Mouse (Mus musculus) liver, embryonic 12.5 days (tissue): ENCODE data around the gene Cfap61. TPM values are rescaled to one million over a fixed set of nuclear protein-coding genes. Genes with fewer than 3 reads are reported as not detected.

Experiments used
- ATAC-seq: fragments of 200-750 bp; cut with Nextera tagmentation; 2 replicates; pipeline ENCODE4 v1.8.0; 2017; ENCODE audit warnings: moderate number of reproducible peaks, mild to moderate bottlenecking, moderate library complexity
- H3K27ac ChIP-seq: fragments of 300-500 bp; sonication (generic); 2 replicates; pipeline ENCODE4 v1.5.1; 2016; ENCODE audit warnings: mild to moderate bottlenecking
- H3K27me3 ChIP-seq: fragments of 300-500 bp; sonication (generic); replicated peaks from 2 replicates; pipeline ENCODE4 v1.6.1; 2016; ENCODE audit warnings: mild to moderate bottlenecking, moderate library complexity
- H3K36me3 ChIP-seq: fragments of 300-500 bp; sonication (generic); 2 replicates; pipeline ENCODE4 v1.6.1; 2016; ENCODE audit warnings: mild to moderate bottlenecking, moderate library complexity
- H3K4me1 ChIP-seq: fragments of 300-500 bp; sonication (generic); 2 replicates; pipeline ENCODE4 v1.6.1; 2016
- H3K4me2 ChIP-seq: fragments of 300-500 bp; sonication (generic); 2 replicates; pipeline ENCODE4 v1.6.1; 2016; ENCODE audit warnings: mild to moderate bottlenecking, moderate library complexity
- H3K4me3 ChIP-seq: fragments of 300-500 bp; sonication (generic); 2 replicates; pipeline ENCODE4 v1.5.1; 2016; ENCODE audit warnings: mild to moderate bottlenecking, moderate library complexity
- H3K9ac ChIP-seq: fragments of 300-500 bp; sonication (generic); 2 replicates; pipeline ENCODE4 v1.6.1; 2016; ENCODE audit warnings: mild to moderate bottlenecking, moderate library complexity
- H3K9me3 ChIP-seq: fragments of 300-500 bp; sonication (generic); replicated peaks from 2 replicates; pipeline ENCODE4 v1.6.1; 2016; ENCODE audit warnings: mild to moderate bottlenecking, moderate library complexity
- WGBS: fragments of 180-500 bp; shearing (Covaris S2); methylation state at CpG from one replicate; pipeline ENCODE4 v1.1.7; 2016; ENCODE audit not compliant: insufficient replicate concordance; 5-methylcytosine and 5-hydroxymethylcytosine counted together
- polyA plus RNA-seq: library from polyadenylated mRNA; unstranded; fragments of >200 nt; fragmentation: Nextera tagmentation; extraction: Ambion mirVana; gene quantifications from 2 replicates; pipeline ENCODE4 v1.2.1, GENCODE M21; 2016

The Cfap61 gene
- polyA plus RNA-seq, 1 experiment from 2014 or later = not detected

DNA sequence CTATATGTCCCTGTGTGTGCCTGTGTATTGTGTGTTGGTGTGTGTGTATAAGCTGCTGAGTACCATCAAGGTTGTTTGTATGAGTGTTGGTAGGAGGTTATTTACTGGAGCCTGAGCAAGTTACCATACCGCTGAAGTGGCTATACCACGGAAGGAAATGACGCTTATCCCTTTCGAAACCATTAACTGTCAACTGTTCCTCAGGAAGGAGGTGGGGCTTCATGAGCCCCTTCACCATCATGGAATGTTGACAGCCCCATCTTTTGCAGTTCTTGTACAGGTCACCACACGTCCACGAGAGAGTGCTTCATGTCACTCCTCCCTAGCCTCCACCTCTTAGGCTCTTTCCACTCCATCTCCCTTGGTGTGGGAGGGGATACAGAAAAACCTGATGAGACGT, 263.4 kb downstream of the Cfap61 start:
- H3K4me3 ChIP-seq = no peak overlapping the region
- H3K36me3 ChIP-seq = no peaks in the 10 kb centered on the region
- no peak overlapping the region for H3K27ac ChIP-seq
- whole genome bisulfite sequencing = 25% methylated on average over 7 of the region's 7 CpGs
- no peaks in the 10 kb centered on the region for H3K9me3 ChIP-seq
- ATAC-seq = no peak
- no peaks in the 10 kb centered on the region for H3K27me3 ChIP-seq
- no peak overlapping the region for H3K4me2 ChIP-seq
- H3K9ac ChIP-seq = no peak overlapping the region
- no peaks in the 10 kb centered on the region for H3K4me1 ChIP-seq

- H3K4me2 ChIP-seq = no peak overlapping the region
- H3K9me3 ChIP-seq = no peaks in the 10 kb centered on the region
- peaks cover 16% of the 10 kb centered on the region for H3K27me3 ChIP-seq
- H3K4me1 ChIP-seq = no peaks in the 10 kb centered on the region
- no peak overlapping the region for H3K4me3 ChIP-seq
- H3K27ac ChIP-seq = no peak overlapping the region
- no peak overlapping the region for H3K9ac ChIP-seq
- no peaks in the 10 kb centered on the region for H3K36me3 ChIP-seq
- ATAC-seq = no peak
- WGBS = 30% methylated on average over 4 of the region's 4 CpGs
These were observed 276.4 kb downstream of the Cfap61 start for GRCm38 (mm10) chr2:146210968-146211367.

DNA sequence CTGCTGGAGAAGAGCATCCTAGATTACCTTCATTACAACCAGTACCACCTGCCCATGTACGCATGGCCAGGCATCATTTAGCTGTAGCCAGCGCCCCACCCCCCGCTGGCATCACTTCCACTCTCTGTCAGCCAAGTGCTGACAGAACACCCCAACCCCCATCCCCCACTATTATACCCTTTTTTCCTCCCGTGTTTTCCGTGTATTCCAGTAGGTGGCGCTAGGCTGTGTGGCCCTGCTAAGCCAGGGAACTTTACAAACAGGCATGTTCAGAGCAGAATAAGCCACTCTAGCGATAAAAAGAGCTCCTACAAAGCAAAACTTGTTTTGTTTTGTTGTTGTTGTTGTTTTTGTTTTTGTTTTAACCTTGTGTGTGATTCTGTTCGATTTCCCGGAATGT, 280.1 kb downstream of the Cfap61 start:
- no peak for ATAC-seq
- H3K9me3 ChIP-seq = no peaks in the 10 kb centered on the region
- 3% methylated on average over 9 of the region's 9 CpGs for WGBS
- H3K4me2 ChIP-seq = no peak overlapping the region
- peaks cover 53% of the 10 kb centered on the region for H3K27me3 ChIP-seq
- peaks cover 9% of the 10 kb centered on the region for H3K4me1 ChIP-seq
- no peak overlapping the region for H3K4me3 ChIP-seq
- H3K9ac ChIP-seq = no peak overlapping the region
- no peak overlapping the region for H3K27ac ChIP-seq
- H3K36me3 ChIP-seq = no peaks in the 10 kb centered on the region

- Histone ChIP-seq H3K27me3 (peaks cover 68% of the 10 kb centered on the region), H3K4me3 (no peak overlapping the region), H3K9me3 (no peaks in the 10 kb centered on the region), H3K4me2 (no peak overlapping the region), H3K4me1 (peaks cover 16% of the 10 kb centered on the region), H3K36me3 (no peaks in the 10 kb centered on the region), H3K9ac (no peak overlapping the region), H3K27ac (no peak overlapping the region)
- 26% methylated on average over 14 of the region's 14 CpGs for WGBS
- ATAC-seq = no peak
These were observed 281.8 kb downstream of the Cfap61 start for GRCm38 (mm10) chr2:146216111-146217064.

- Histone ChIP-seq H3K27me3 (peaks cover 79% of the 10 kb centered on the region), H3K9ac (no peak overlapping the region), H3K4me3 (no peak overlapping the region), H3K27ac (no peak overlapping the region), H3K4me1 (peaks cover 23% of the 10 kb centered on the region), H3K4me2 (no peak overlapping the region), H3K9me3 (no peaks in the 10 kb centered on the region), H3K36me3 (no peaks in the 10 kb centered on the region)
- ATAC-seq = no peak
- 3% methylated on average over 16 of the region's 16 CpGs for WGBS
These were observed 282.8 kb downstream of the Cfap61 start for GRCm38 (mm10) chr2:146217227-146217980.

- no peak for ATAC-seq
- H3K27me3 ChIP-seq = peaks cover 87% of the 10 kb centered on the region
- H3K27ac ChIP-seq = no peak overlapping the region
- no peak overlapping the region for H3K9ac ChIP-seq
- H3K36me3 ChIP-seq = no peaks in the 10 kb centered on the region
- peak overlapping the region; percentile 40 for H3K4me2 ChIP-seq
- H3K9me3 ChIP-seq = no peaks in the 10 kb centered on the region
- H3K4me1 ChIP-seq = peaks cover 32% of the 10 kb centered on the region
- WGBS = 2% methylated on average over 40 of the region's 40 CpGs
- H3K4me3 ChIP-seq = peak overlapping the region; percentile 8
These were observed 283.6 kb downstream of the Cfap61 start for GRCm38 (mm10) chr2:146218161-146218691.

GRCm38 (mm10) chr2:146218881-146219535, 284.4 kb downstream of the Cfap61 start:
- Histone ChIP-seq H3K9me3 (no peaks in the 10 kb centered on the region), H3K27me3 (peaks cover 95% of the 10 kb centered on the region), H3K9ac (no peak overlapping the region), H3K4me1 (peaks cover 34% of the 10 kb centered on the region), H3K27ac (no peak overlapping the region), H3K4me2 (no peak overlapping the region), H3K36me3 (no peaks in the 10 kb centered on the region), H3K4me3 (no peak overlapping the region)
- WGBS = 9% methylated on average over 19 of the region's 19 CpGs
- ATAC-seq = no peak

DNA sequence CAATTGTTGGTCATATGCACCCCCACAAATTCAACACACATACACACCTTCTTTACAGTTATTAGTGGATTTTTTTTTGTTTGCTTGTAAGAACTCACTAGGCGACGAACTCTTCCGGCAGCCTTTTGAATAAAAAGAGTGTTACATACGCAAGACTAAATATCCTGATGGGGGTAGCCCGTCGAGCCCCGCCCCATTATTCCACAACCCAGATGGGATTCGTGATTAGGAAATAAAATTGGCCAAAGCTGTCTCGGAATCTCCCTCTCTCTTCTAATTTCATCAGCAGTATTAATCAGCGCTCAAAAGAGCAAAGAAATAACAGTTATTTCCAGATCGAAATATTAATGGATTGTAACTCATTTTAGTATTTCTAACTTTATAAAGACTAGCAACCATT, 285.2 kb downstream of the Cfap61 start:
- H3K36me3 ChIP-seq = no peaks in the 10 kb centered on the region
- H3K4me3 ChIP-seq = no peak overlapping the region
- H3K4me2 ChIP-seq = no peak overlapping the region
- peaks cover 99% of the 10 kb centered on the region for H3K27me3 ChIP-seq
- no peaks in the 10 kb centered on the region for H3K9me3 ChIP-seq
- peaks cover 34% of the 10 kb centered on the region for H3K4me1 ChIP-seq
- no peak overlapping the region for H3K27ac ChIP-seq
- no peak overlapping the region for H3K9ac ChIP-seq
- no peak for ATAC-seq
- WGBS = 18% methylated on average over 11 of the region's 11 CpGs

DNA sequence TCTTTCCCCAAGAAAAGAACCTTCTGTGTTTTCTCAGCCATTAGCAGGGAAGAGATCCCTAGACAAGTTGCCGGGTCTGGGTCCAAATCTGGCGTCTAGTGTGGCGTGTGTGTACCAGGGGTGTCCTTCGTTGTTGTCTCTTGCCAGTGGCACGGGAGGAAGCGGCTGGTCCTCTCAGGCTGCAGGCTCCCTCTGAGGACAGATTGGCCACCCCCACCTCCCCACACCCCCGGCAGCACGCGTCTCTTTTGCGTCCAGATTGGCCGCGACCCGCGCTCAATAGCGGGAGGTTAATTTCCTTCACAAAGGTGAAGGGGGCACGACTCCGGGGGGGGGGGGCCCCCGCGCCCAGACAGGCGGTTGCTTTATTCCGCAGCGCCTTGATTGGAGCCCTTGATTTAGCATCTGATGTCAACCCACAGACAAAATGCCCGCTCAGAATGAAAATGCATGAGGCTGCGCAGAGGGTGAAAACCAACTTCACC, 286.0 kb downstream of the Cfap61 start:
- Histone ChIP-seq H3K9me3 (no peaks in the 10 kb centered on the region), H3K36me3 (no peaks in the 10 kb centered on the region), H3K4me1 (peaks cover 34% of the 10 kb centered on the region), H3K4me2 (peak overlapping the region; percentile 77; the same call in 1 of the 2 replicates), H3K27me3 (peaks cover 99% of the 10 kb centered on the region), H3K4me3 (0 out of 2 replicates have a peak overlapping the region, but pooled peaks have one; percentile 53), H3K27ac (no peak overlapping the region), H3K9ac (no peak overlapping the region)
- no peak for ATAC-seq
- WGBS = 5% methylated on average over 24 of the region's 24 CpGs

GRCm38 (mm10) chr2:146221076-146221928, 286.7 kb downstream of the Cfap61 start, which contains the start of gene Insm1:
TSS of gene Insm1 (plus strand) at chr2:146221921.
- no peaks in the 10 kb centered on the region for H3K9me3 ChIP-seq
- peaks cover 34% of the 10 kb centered on the region for H3K4me1 ChIP-seq
- H3K27ac ChIP-seq = no peak within 1 kb of the TSS
- 2% methylated on average over 82 of the region's 86 CpGs for WGBS
- peak within 1 kb of the TSS; percentile 77 for H3K4me2 ChIP-seq
- ATAC-seq = peak; percentile 61; the same call in 1 of the 2 replicates
- H3K4me3 ChIP-seq = peak within 1 kb of the TSS; percentile 53
- no peak within 1 kb of the TSS for H3K9ac ChIP-seq
- H3K36me3 ChIP-seq = no peaks in the 10 kb centered on the region
- peaks cover 99% of the 10 kb centered on the region for H3K27me3 ChIP-seq

DNA sequence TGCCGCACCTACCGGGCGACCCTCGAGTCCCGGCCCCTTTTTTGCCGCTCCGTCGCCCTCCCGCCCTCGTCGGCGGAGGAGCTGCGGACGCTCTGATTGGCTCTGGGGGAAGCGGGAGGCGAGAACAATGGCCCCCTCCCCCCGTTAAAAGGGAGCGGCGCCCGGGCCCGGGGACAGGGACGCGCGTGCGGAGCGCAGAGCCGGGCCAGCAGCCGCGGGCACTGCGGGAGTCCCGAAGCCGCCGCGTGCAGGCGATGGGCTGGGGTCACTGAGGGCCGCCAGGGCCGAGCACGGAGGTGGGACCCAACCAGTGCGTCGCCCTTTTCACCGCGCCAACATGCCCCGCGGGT, 287.3 kb downstream of the Cfap61 start:
- Histone ChIP-seq H3K4me2 (peak overlapping the region; percentile 77), H3K4me1 (peaks cover 34% of the 10 kb centered on the region), H3K4me3 (peak overlapping the region; percentile 53), H3K27me3 (peaks cover 99% of the 10 kb centered on the region), H3K9me3 (no peaks in the 10 kb centered on the region), H3K27ac (no peak overlapping the region), H3K36me3 (no peaks in the 10 kb centered on the region), H3K9ac (no peak overlapping the region)
- under 1% methylated on average over 40 of the region's 44 CpGs for WGBS
- no peak for ATAC-seq
